Mouse (Mus musculus) limb, embryonic 10.5 days (tissue): ENCODE measurements around the gene Nbea. TPM values are rescaled to one million over a fixed set of nuclear protein-coding genes. Genes with fewer than 3 reads are reported as not detected.

Experiments
- DNase-seq: peaks from one replicate; pipeline ENCODE4 v3.0.0-alpha.2; 2017; ENCODE audit warnings: low spot score
- H3K27ac ChIP-seq: fragments of 300-500 bp; sonication (generic); 2 replicates; pipeline ENCODE4 v1.5.1; 2016; ENCODE audit warnings: mild to moderate bottlenecking
- H3K27me3 ChIP-seq: fragments of 300-500 bp; sonication (generic); 2 replicates; pipeline ENCODE4 v1.6.1; 2016; ENCODE audit warnings: low read depth, mild to moderate bottlenecking; ENCODE audit not compliant: poor library complexity, severe bottlenecking
- H3K36me3 ChIP-seq: fragments of 300-500 bp; sonication (generic); 2 replicates; pipeline ENCODE4 v1.6.1; 2016; ENCODE audit warnings: mild to moderate bottlenecking, moderate library complexity
- H3K4me1 ChIP-seq: fragments of 300-500 bp; sonication (generic); 2 replicates; pipeline ENCODE4 v1.6.1; 2016
- H3K4me3 ChIP-seq: fragments of 300-500 bp; sonication (generic); 2 replicates; pipeline ENCODE4 v1.5.1; 2016; ENCODE audit warnings: mild to moderate bottlenecking, moderate library complexity
- H3K9me3 ChIP-seq: fragments of 300-500 bp; sonication (generic); replicated peaks from 2 replicates; pipeline ENCODE4 v1.6.1; 2016; ENCODE audit warnings: mild to moderate bottlenecking
- WGBS: fragments of 180-500 bp; shearing (Covaris S2); methylation state at CpG from one replicate; pipeline ENCODE4 v1.1.7; 2016; 5-methylcytosine and 5-hydroxymethylcytosine counted together
- polyA plus RNA-seq: library from polyadenylated mRNA; unstranded; fragments of >200 nt; fragmentation: Nextera tagmentation; extraction: Ambion mirVana; gene quantifications from 2 replicates; pipeline ENCODE4 v1.2.1, GENCODE M21; 2016

The Nbea gene
- polyA plus RNA-seq, 1 experiment from 2014 or later = 19.7 TPM

GRCm38 (mm10) chr3:56108101-56108500 is 75.4 kb downstream of the Nbea start:
- Histone ChIP-seq H3K27ac (no peak overlapping the region), H3K4me3 (no peak overlapping the region), H3K36me3 (no peaks in the 10 kb centered on the region), H3K27me3 (no peaks in the 10 kb centered on the region), H3K9me3 (no peaks in the 10 kb centered on the region), H3K4me1 (peaks cover 6% of the 10 kb centered on the region; the same call in 1 of the 2 replicates)
- no peak for DNase-seq
- 84% methylated on average over 2 of the region's 2 CpGs for WGBS

- H3K27ac ChIP-seq = peak overlapping the region; percentile 51
- H3K27me3 ChIP-seq = no peaks in the 10 kb centered on the region
- no peaks in the 10 kb centered on the region for H3K9me3 ChIP-seq
- 38% methylated on average over 5 of the region's 5 CpGs for whole genome bisulfite sequencing
- H3K4me3 ChIP-seq = no peak overlapping the region
- H3K4me1 ChIP-seq = peaks cover 17% of the 10 kb centered on the region
- no peaks in the 10 kb centered on the region for H3K36me3 ChIP-seq
- DNase-seq = peak; percentile 33
Observed at GRCm38 (mm10) chr3:56097105-56097504, 86.4 kb downstream of the Nbea start.

- H3K36me3 ChIP-seq = peaks cover 4% of the 10 kb centered on the region
Observed at GRCm38 (mm10) chr3:56079015-56079612, 104.4 kb downstream of the Nbea start.

DNA sequence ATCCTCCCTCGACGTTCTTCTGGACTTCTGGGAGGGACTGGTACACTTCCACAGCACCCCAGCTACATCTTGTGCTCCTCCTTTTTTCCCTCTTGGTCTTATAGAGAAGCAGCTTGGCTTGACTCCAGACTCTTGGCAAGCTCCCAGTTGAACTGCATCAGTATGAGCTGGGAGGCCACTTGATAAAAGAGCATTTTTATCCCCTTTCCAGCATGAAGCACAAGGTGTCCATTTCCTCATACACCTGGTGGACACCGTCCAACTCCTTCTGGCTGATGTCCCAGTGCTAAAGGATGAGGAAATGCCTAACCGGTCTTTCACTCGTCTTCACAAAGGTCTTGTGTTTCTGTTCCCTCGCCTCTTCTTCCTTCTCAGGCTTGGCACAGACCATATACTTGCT is 115.7 kb downstream of the Nbea start:
- Histone ChIP-seq H3K4me3 (no peak overlapping the region), H3K9me3 (no peaks in the 10 kb centered on the region), H3K27ac (no peak overlapping the region), H3K4me1 (no peaks in the 10 kb centered on the region), H3K27me3 (no peaks in the 10 kb centered on the region), H3K36me3 (peaks cover 7% of the 10 kb centered on the region; the same call in 1 of the 2 replicates)
- 96% methylated on average over 6 of the region's 6 CpGs for whole genome bisulfite sequencing
- DNase-seq = no peak

More at GRCm38 (mm10) chr3:56079015-56079612, 104.4 kb downstream of the Nbea start:
- 92% methylated on average over 1 of the region's 1 CpGs for WGBS
- no peak overlapping the region for H3K4me3 ChIP-seq
- H3K9me3 ChIP-seq = no peaks in the 10 kb centered on the region
- no peaks in the 10 kb centered on the region for H3K27me3 ChIP-seq
- DNase-seq = no peak
- no peak overlapping the region for H3K27ac ChIP-seq
- no peaks in the 10 kb centered on the region for H3K4me1 ChIP-seq

DNA sequence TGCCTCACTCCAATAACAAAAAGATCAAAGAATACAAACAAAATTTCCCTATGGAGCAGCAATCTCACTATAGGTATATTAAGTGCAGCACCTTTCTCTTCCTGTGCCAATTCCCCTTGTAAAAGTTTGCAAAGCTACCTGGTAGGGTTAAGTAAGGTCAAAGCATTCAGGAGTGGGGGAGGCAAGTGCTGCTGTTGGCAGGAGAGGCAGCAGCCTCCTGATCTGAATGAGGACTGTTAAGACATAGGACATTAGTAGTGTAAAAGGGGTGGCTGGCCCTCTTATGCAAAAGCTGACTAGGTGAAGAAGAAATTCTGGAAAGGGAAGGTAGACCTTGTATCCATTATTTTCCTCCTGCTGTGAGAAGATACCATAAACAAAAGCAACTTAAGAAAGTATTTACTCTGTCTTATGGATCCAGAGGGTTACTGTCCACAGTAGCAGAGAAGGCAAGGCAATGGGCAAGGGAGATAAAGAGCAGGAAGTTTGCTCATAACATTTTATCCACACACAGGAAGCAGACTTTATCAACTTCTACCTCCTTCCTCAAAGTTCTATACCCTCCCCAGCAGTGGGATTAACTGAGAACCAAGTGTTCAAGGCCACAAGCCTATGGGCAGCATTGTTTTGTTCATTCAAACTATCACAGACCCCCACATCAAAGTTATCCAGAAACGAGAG is 117.0 kb downstream of the Nbea start:
- DNase-seq = no peak
- 95% methylated on average over 1 of the region's 1 CpGs for WGBS

GRCm38 (mm10) chr3:56065234-56065633 is 118.3 kb downstream of the Nbea start:
- 93% methylated on average over 4 of the region's 4 CpGs for WGBS
- no peak overlapping the region for H3K27ac ChIP-seq

More for the DNA sequence above, 117.0 kb downstream of the Nbea start:
- H3K4me3 ChIP-seq = no peak overlapping the region
- no peaks in the 10 kb centered on the region for H3K27me3 ChIP-seq
- H3K36me3 ChIP-seq = peaks cover 7% of the 10 kb centered on the region; the same call in 1 of the 2 replicates
- H3K9me3 ChIP-seq = no peaks in the 10 kb centered on the region
- no peak overlapping the region for H3K27ac ChIP-seq
- H3K4me1 ChIP-seq = no peaks in the 10 kb centered on the region

GRCm38 (mm10) chr3:56045659-56046336 is 137.7 kb downstream of the Nbea start:
- DNase-seq = no peak
- no peak overlapping the region for H3K27ac ChIP-seq
- H3K4me1 ChIP-seq = no peaks in the 10 kb centered on the region
- no peaks in the 10 kb centered on the region for H3K36me3 ChIP-seq
- WGBS = 90% methylated on average over 5 of the region's 5 CpGs
- H3K9me3 ChIP-seq = no peaks in the 10 kb centered on the region
- no peaks in the 10 kb centered on the region for H3K27me3 ChIP-seq
- no peak overlapping the region for H3K4me3 ChIP-seq

More at GRCm38 (mm10) chr3:56065234-56065633, 118.3 kb downstream of the Nbea start:
- Histone ChIP-seq H3K4me3 (no peak overlapping the region), H3K9me3 (no peaks in the 10 kb centered on the region), H3K27me3 (no peaks in the 10 kb centered on the region), H3K36me3 (peaks cover 7% of the 10 kb centered on the region; the same call in 1 of the 2 replicates), H3K4me1 (no peaks in the 10 kb centered on the region)
- DNase-seq = no peak

DNA sequence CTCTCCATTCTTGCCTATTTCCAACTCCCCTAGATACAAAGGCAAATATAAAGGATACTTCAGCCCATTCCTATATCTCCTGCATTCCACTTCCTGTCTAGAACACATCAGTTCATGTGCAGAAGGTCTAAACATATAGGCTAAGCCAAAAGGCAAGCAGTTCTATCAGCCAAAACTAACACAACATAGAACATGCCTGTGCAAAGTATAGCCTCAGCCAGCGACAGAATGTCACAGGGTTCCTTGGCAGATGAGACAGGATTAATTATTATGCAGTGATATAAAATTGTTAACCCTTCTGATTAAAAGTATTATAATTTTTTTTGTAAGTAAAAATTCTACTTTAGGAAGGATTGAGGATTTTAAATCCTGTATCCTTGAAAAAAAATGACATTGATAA is 140.4 kb downstream of the Nbea start:
- Histone ChIP-seq H3K4me1 (no peaks in the 10 kb centered on the region), H3K36me3 (no peaks in the 10 kb centered on the region), H3K9me3 (no peaks in the 10 kb centered on the region), H3K4me3 (no peak overlapping the region), H3K27ac (no peak overlapping the region), H3K27me3 (no peaks in the 10 kb centered on the region)
- WGBS = 88% methylated on average over 1 of the region's 1 CpGs
- no peak for DNase-seq

- no peaks in the 10 kb centered on the region for H3K36me3 ChIP-seq
- no peak overlapping the region for H3K4me3 ChIP-seq
- no peaks in the 10 kb centered on the region for H3K27me3 ChIP-seq
- DNase-seq = no peak
- WGBS = 89% methylated on average over 1 of the region's 1 CpGs
- H3K27ac ChIP-seq = no peak overlapping the region
- no peaks in the 10 kb centered on the region for H3K9me3 ChIP-seq
- H3K4me1 ChIP-seq = no peaks in the 10 kb centered on the region
Observed at GRCm38 (mm10) chr3:56039494-56039893, 144.0 kb downstream of the Nbea start.

- WGBS = 94% methylated on average over 3 of the region's 3 CpGs
- no peak overlapping the region for H3K27ac ChIP-seq
- H3K4me1 ChIP-seq = no peaks in the 10 kb centered on the region
- peaks cover 8% of the 10 kb centered on the region for H3K36me3 ChIP-seq
- no peaks in the 10 kb centered on the region for H3K27me3 ChIP-seq
- no peak overlapping the region for H3K4me3 ChIP-seq
- H3K9me3 ChIP-seq = no peaks in the 10 kb centered on the region
- DNase-seq = no peak
Observed at GRCm38 (mm10) chr3:56034596-56034995, 148.9 kb downstream of the Nbea start.

DNA sequence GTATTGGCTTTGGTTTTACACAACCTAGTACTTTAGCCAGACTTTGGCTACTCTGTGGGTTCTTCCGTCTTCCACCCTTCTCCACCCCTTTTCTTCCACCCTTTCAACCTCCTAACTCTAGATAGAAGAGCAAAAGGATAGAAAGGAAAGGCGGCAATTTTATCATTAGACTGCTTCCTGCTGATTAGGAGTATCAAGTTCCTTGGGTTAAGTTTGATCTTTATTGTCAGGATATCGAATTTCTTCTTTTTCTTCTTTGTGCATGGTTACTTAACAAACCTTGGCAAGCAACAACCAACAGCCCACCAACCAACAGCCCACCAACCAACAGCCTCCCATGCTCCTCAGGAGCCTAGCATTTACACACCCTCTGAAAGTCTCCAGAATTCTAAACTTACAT is 165.0 kb downstream of the Nbea start:
- no peaks in the 10 kb centered on the region for H3K27me3 ChIP-seq
- peaks cover 19% of the 10 kb centered on the region for H3K36me3 ChIP-seq
- H3K4me1 ChIP-seq = 0 out of 2 replicates have a peak, but pooled peaks cover 3% of the 10 kb centered on the region
- H3K9me3 ChIP-seq = no peaks in the 10 kb centered on the region
- WGBS = 89% methylated on average over 3 of the region's 3 CpGs
- DNase-seq = no peak
- H3K27ac ChIP-seq = no peak overlapping the region
- H3K4me3 ChIP-seq = no peak overlapping the region

DNA sequence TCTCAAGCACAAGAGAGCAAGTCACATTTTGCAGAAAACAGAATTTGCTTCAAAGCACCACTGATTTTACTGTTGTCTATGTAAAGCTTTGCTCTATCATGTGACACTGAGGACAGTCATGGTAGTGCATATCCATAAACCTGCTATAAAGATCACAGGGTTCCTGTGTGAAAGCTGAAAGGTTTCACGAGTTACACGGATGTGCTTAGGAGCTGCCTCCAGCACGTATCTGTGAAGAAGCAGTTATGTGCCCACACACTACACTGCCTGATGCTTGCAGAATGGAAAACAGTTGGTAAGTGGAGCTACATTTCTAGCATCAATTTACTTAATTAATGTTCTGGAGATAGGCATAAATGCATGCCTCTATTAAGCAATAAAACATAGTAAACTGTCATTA is 172.4 kb downstream of the Nbea start:
- Histone ChIP-seq H3K27ac (no peak overlapping the region), H3K27me3 (no peaks in the 10 kb centered on the region), H3K4me1 (0 out of 2 replicates have a peak, but pooled peaks cover 3% of the 10 kb centered on the region), H3K9me3 (no peaks in the 10 kb centered on the region), H3K36me3 (peaks cover 11% of the 10 kb centered on the region), H3K4me3 (no peak overlapping the region)
- no peak for DNase-seq
- 87% methylated on average over 3 of the region's 3 CpGs for WGBS

GRCm38 (mm10) chr3:56007991-56008390 is 175.5 kb downstream of the Nbea start:
- Histone ChIP-seq H3K4me1 (no peaks in the 10 kb centered on the region), H3K4me3 (no peak overlapping the region), H3K27ac (no peak overlapping the region), H3K27me3 (no peaks in the 10 kb centered on the region), H3K9me3 (no peaks in the 10 kb centered on the region), H3K36me3 (peaks cover 31% of the 10 kb centered on the region)
- WGBS = 25% methylated on average over 2 of the region's 2 CpGs
- peak; percentile 50 for DNase-seq
